Mouse (Mus musculus): ENCODE data around the gene Oser1. TPM values are rescaled to one million over a fixed set of nuclear protein-coding genes. Genes with fewer than 3 reads are reported as not detected.

Gene Oser1
- polyA plus RNA-seq, 1 experiment from 2014 or later: 79.0 TPM

- WGBS: 72% methylated on average over 6 of the region's 6 CpGs
- Histone ChIP-seq H3K27me3 (ENCODE audit: control insufficient read depth, insufficient read depth, low read length) (no peaks in the 10 kb centered on the region), H3K4me1 (ENCODE audit: control insufficient read depth, insufficient read depth, low read length) (peaks cover 5% of the 10 kb centered on the region), H3K36me3 (ENCODE audit: control insufficient read depth, insufficient read depth, low read length) (no peaks in the 10 kb centered on the region), H3K27ac (ENCODE audit: low read length) (no peak overlapping the region), H3K4me2 (ENCODE audit: low read depth, low read length) (no peak overlapping the region), H3K9ac (ENCODE audit: low read length) (no peak overlapping the region), H3K9me3 (replicated peaks; ENCODE audit: control insufficient read depth, low read length) (no peaks in the 10 kb centered on the region), H3K4me3 (replicated peaks; ENCODE audit: low read length) (no peak overlapping the region)
- no peak for ATAC-seq (ENCODE audit: insufficient read depth, low FRiP score)
Observed at GRCm38 (mm10) chr2:163385126-163385525, 39.4 kb downstream of the Oser1 start.

DNA sequence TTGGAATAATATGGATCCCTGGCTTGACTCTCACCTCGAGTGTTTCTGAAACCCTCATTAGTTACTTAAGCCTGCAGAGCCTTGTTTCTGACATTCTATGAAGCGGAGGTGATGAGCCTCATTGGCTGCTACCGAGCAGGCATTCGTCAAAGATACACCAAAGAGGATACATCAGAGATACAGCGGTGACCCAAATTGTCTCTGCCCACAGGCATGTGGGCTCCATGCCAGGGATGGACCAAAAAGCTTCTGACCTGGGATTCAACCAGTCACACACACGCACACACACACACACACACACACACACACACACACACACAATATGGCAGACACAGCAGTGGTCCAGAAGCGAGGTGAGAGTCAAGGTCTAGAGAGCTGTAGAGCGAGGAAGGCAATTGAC, 43.3 kb downstream of the Oser1 start:
- H3K36me3 ChIP-seq (ENCODE audit: control insufficient read depth, insufficient read depth, low read length): no peaks in the 10 kb centered on the region
- H3K4me1 ChIP-seq (ENCODE audit: control insufficient read depth, insufficient read depth, low read length): no peaks in the 10 kb centered on the region
- no peak overlapping the region for H3K9ac ChIP-seq (ENCODE audit: low read length)
- H3K27me3 ChIP-seq (ENCODE audit: control insufficient read depth, insufficient read depth, low read length): peaks cover 5% of the 10 kb centered on the region; the same call in 1 of the 2 replicates
- no peak for ATAC-seq (ENCODE audit: insufficient read depth, low FRiP score)
- no peak overlapping the region for H3K4me3 ChIP-seq (replicated peaks; ENCODE audit: low read length)
- H3K4me2 ChIP-seq (ENCODE audit: low read depth, low read length): no peak overlapping the region
- WGBS: 84% methylated on average over 8 of the region's 8 CpGs
- H3K27ac ChIP-seq (ENCODE audit: low read length): no peak overlapping the region
- no peaks in the 10 kb centered on the region for H3K9me3 ChIP-seq (replicated peaks; ENCODE audit: control insufficient read depth, low read length)

GRCm38 (mm10) chr2:163379366-163379765, 45.1 kb downstream of the Oser1 start:
- Histone ChIP-seq H3K36me3 (ENCODE audit: control insufficient read depth, insufficient read depth, low read length) (no peaks in the 10 kb centered on the region; the same call in 1 of the 2 replicates), H3K4me1 (ENCODE audit: control insufficient read depth, insufficient read depth, low read length) (no peaks in the 10 kb centered on the region), H3K27me3 (ENCODE audit: control insufficient read depth, insufficient read depth, low read length) (peaks cover 22% of the 10 kb centered on the region), H3K4me3 (replicated peaks; ENCODE audit: low read length) (no peak overlapping the region), H3K9me3 (replicated peaks; ENCODE audit: control insufficient read depth, low read length) (no peaks in the 10 kb centered on the region), H3K9ac (ENCODE audit: low read length) (no peak overlapping the region), H3K27ac (ENCODE audit: low read length) (no peak overlapping the region), H3K4me2 (ENCODE audit: low read depth, low read length) (no peak overlapping the region)
- no peak for ATAC-seq (ENCODE audit: insufficient read depth, low FRiP score)
- WGBS: 72% methylated on average over 5 of the region's 5 CpGs

GRCm38 (mm10) chr2:163376082-163376481, 48.4 kb downstream of the Oser1 start:
- Histone ChIP-seq H3K9ac (ENCODE audit: low read length) (no peak overlapping the region), H3K9me3 (replicated peaks; ENCODE audit: control insufficient read depth, low read length) (no peaks in the 10 kb centered on the region), H3K4me2 (ENCODE audit: low read depth, low read length) (no peak overlapping the region)

GRCm38 (mm10) chr2:163375468-163375867, 49.0 kb downstream of the Oser1 start:
- ATAC-seq (ENCODE audit: insufficient read depth, low FRiP score): no peak
- H3K4me1 ChIP-seq (ENCODE audit: control insufficient read depth, insufficient read depth, low read length): peaks cover 6% of the 10 kb centered on the region; the same call in 1 of the 2 replicates
- H3K4me2 ChIP-seq (ENCODE audit: low read depth, low read length): no peak overlapping the region
- H3K4me3 ChIP-seq (replicated peaks; ENCODE audit: low read length): no peak overlapping the region
- H3K27ac ChIP-seq (ENCODE audit: low read length): no peak overlapping the region
- no peaks in the 10 kb centered on the region for H3K9me3 ChIP-seq (replicated peaks; ENCODE audit: control insufficient read depth, low read length)
- H3K27me3 ChIP-seq (ENCODE audit: control insufficient read depth, insufficient read depth, low read length): peaks cover 23% of the 10 kb centered on the region
- no peak overlapping the region for H3K9ac ChIP-seq (ENCODE audit: low read length)
- 44% methylated on average over 35 of the region's 35 CpGs for WGBS
- H3K36me3 ChIP-seq (ENCODE audit: control insufficient read depth, insufficient read depth, low read length): no peaks in the 10 kb centered on the region; the same call in 1 of the 2 replicates

More at GRCm38 (mm10) chr2:163376082-163376481, 48.4 kb downstream of the Oser1 start:
- H3K27ac ChIP-seq (ENCODE audit: low read length): no peak overlapping the region
- no peaks in the 10 kb centered on the region; the same call in 1 of the 2 replicates for H3K36me3 ChIP-seq (ENCODE audit: control insufficient read depth, insufficient read depth, low read length)
- no peak overlapping the region for H3K4me3 ChIP-seq (replicated peaks; ENCODE audit: low read length)
- 0 out of 2 replicates have a peak, but pooled peaks cover 2% of the 10 kb centered on the region for H3K4me1 ChIP-seq (ENCODE audit: control insufficient read depth, insufficient read depth, low read length)
- ATAC-seq (ENCODE audit: insufficient read depth, low FRiP score): no peak
- peaks cover 23% of the 10 kb centered on the region for H3K27me3 ChIP-seq (ENCODE audit: control insufficient read depth, insufficient read depth, low read length)
- 39% methylated on average over 33 of the region's 33 CpGs for WGBS

DNA sequence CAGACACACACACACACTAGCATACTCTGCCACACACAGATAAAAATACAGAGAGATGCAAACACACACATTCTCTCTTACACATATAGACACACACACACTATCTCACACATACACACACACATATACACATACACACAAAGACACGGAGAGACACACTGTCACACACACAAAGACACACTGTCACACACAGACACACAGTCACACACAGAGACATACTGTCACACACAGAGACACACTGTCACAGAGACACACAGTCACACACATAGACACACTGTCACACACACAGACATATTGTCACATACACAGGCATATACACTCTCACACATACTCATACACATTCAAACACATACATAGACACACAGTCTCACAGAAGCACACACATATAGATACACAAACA, 51.9 kb downstream of the Oser1 start:
- WGBS: 87% methylated on average over 1 of the region's 1 CpGs
- H3K27ac ChIP-seq (ENCODE audit: low read length): no peak overlapping the region
- H3K4me1 ChIP-seq (ENCODE audit: control insufficient read depth, insufficient read depth, low read length): peaks cover 12% of the 10 kb centered on the region

GRCm38 (mm10) chr2:163370175-163370574, 54.3 kb downstream of the Oser1 start:
- ATAC-seq (ENCODE audit: insufficient read depth, low FRiP score): peak; percentile 86
- 25% methylated on average over 4 of the region's 4 CpGs for WGBS
- H3K9me3 ChIP-seq (replicated peaks; ENCODE audit: control insufficient read depth, low read length): no peaks in the 10 kb centered on the region

More for the DNA sequence above, 51.9 kb downstream of the Oser1 start:
- Histone ChIP-seq H3K9me3 (replicated peaks; ENCODE audit: control insufficient read depth, low read length) (no peaks in the 10 kb centered on the region), H3K9ac (ENCODE audit: low read length) (no peak overlapping the region), H3K4me2 (ENCODE audit: low read depth, low read length) (no peak overlapping the region), H3K4me3 (replicated peaks; ENCODE audit: low read length) (no peak overlapping the region), H3K36me3 (ENCODE audit: control insufficient read depth, insufficient read depth, low read length) (no peaks in the 10 kb centered on the region; the same call in 1 of the 2 replicates), H3K27me3 (ENCODE audit: control insufficient read depth, insufficient read depth, low read length) (peaks cover 23% of the 10 kb centered on the region)
- no peak for ATAC-seq (ENCODE audit: insufficient read depth, low FRiP score)

DNA sequence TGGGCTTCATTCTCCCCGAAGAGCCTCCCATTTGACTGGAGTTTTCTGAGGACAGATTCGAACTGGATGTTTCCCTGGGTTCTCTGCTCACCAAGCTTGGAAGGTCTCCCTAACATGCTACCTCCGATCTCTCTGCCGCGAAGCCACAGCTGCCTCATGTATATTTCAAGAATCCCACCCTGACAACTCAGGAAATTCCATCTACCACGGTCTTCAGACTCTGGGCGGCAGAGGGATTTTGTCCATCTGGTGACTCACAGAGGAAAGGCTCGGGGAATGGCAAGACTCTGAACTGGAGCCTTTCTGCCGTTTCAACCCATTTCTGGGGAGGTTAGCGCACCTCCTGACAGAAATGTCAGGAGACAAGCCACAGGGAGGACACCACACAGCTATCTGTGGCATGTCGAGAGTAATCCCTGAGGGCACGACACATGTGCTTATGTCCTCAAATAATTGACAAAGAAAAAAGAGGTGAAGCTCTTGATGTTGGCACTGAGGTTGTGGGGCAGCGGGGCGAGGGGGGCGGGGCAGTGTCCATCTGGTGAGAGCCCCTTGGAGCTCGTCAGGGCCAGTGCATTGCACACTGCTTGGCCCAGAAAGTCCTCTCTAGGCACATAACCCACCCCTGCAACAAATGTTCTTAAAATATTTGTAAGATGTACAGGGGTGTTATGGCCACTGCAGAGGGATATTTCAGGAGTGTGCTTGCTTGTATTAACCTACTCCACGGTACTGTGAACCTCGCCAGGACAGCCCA, 59.5 kb downstream of the Oser1 start:
- peak; percentile 58 for ATAC-seq (ENCODE audit: insufficient read depth, low FRiP score)
- H3K36me3 ChIP-seq (ENCODE audit: control insufficient read depth, insufficient read depth, low read length): no peaks in the 10 kb centered on the region
- peaks cover 15% of the 10 kb centered on the region for H3K4me1 ChIP-seq (ENCODE audit: control insufficient read depth, insufficient read depth, low read length)
- H3K9ac ChIP-seq (ENCODE audit: low read length): peak overlapping the region; percentile 47
- H3K4me2 ChIP-seq (ENCODE audit: low read depth, low read length): peak overlapping the region; percentile 10; the same call in 1 of the 2 replicates
- no peaks in the 10 kb centered on the region for H3K27me3 ChIP-seq (ENCODE audit: control insufficient read depth, insufficient read depth, low read length)
- peak overlapping the region; percentile 85 for H3K27ac ChIP-seq (ENCODE audit: low read length)
- 42% methylated on average over 18 of the region's 18 CpGs for WGBS
- no peak overlapping the region for H3K4me3 ChIP-seq (replicated peaks; ENCODE audit: low read length)
- H3K9me3 ChIP-seq (replicated peaks; ENCODE audit: control insufficient read depth, low read length): no peaks in the 10 kb centered on the region

More at GRCm38 (mm10) chr2:163370175-163370574, 54.3 kb downstream of the Oser1 start:
- Histone ChIP-seq H3K27ac (ENCODE audit: low read length) (peak overlapping the region; percentile 89), H3K4me1 (ENCODE audit: control insufficient read depth, insufficient read depth, low read length) (peaks cover 17% of the 10 kb centered on the region), H3K36me3 (ENCODE audit: control insufficient read depth, insufficient read depth, low read length) (no peaks in the 10 kb centered on the region), H3K4me2 (ENCODE audit: low read depth, low read length) (no peak overlapping the region), H3K9ac (ENCODE audit: low read length) (peak overlapping the region; percentile 53), H3K4me3 (replicated peaks; ENCODE audit: low read length) (no peak overlapping the region), H3K27me3 (ENCODE audit: control insufficient read depth, insufficient read depth, low read length) (peaks cover 9% of the 10 kb centered on the region; the same call in 1 of the 2 replicates)
